Mouse (Mus musculus) heart, postnatal 0 days (tissue): Measurements from ENCODE around the gene Trak1. TPM values are rescaled to one million over a fixed set of nuclear protein-coding genes. Genes with fewer than 3 reads are reported as not detected.

Source experiments
- ATAC-seq: fragments of 200-750 bp; cut with Nextera tagmentation; 2 replicates; pipeline ENCODE4 v1.8.0; 2017; ENCODE audit warnings: low read depth, moderate number of reproducible peaks, moderate library complexity; ENCODE audit not compliant: insufficient read depth
- DNase-seq: peaks from one replicate; pipeline ENCODE4 v3.0.0-alpha.2; 2016; ENCODE audit warnings: low spot score
- H3K27ac ChIP-seq: fragments of 300-500 bp; sonication (generic); 2 replicates; pipeline ENCODE4 v1.5.1; 2014; ENCODE audit warnings: low read depth, mild to moderate bottlenecking
- H3K27me3 ChIP-seq: fragments of 300-500 bp; sonication (generic); 2 replicates; pipeline ENCODE4 v1.6.1; 2014; ENCODE audit warnings: low read length, mixed read lengths; ENCODE audit not compliant: control insufficient read depth, insufficient read depth
- H3K36me3 ChIP-seq: fragments of 300-500 bp; sonication (generic); replicated peaks from 2 replicates; pipeline ENCODE4 v1.6.1; 2014; ENCODE audit warnings: low read length, mixed read lengths; ENCODE audit not compliant: control insufficient read depth, insufficient read depth
- H3K4me1 ChIP-seq: fragments of 300-500 bp; sonication (generic); 2 replicates; pipeline ENCODE4 v1.6.1; 2014; ENCODE audit warnings: antibody characterized with exemption; ENCODE audit not compliant: control insufficient read depth, insufficient read depth
- H3K4me2 ChIP-seq: fragments of 300-500 bp; sonication (generic); 2 replicates; pipeline ENCODE4 v1.6.1; 2014; ENCODE audit warnings: low read depth, mild to moderate bottlenecking, low read length, moderate library complexity
- H3K4me3 ChIP-seq: fragments of 300-500 bp; sonication (generic); 2 replicates; pipeline ENCODE4 v1.5.1; 2014; ENCODE audit warnings: low read depth, low read length
- H3K9ac ChIP-seq: fragments of 300-500 bp; sonication (generic); replicated peaks from 2 replicates; pipeline ENCODE4 v1.6.1; 2014; ENCODE audit warnings: low read depth, low read length, mixed read lengths
- H3K9me3 ChIP-seq: fragments of 300-500 bp; sonication (generic); replicated peaks from 2 replicates; pipeline ENCODE4 v1.6.1; 2016; ENCODE audit warnings: low read length; ENCODE audit not compliant: control insufficient read depth
- CTCF ChIP-seq: IDR thresholded peaks from 2 replicates; pipeline ENCODE4 v1.5.1; 2016; ENCODE audit warnings: antibody characterized with exemption, control low read depth, low read depth
- EP300 ChIP-seq: IDR thresholded peaks from 2 replicates; pipeline ENCODE4 v1.6.1; 2016; ENCODE audit warnings: antibody characterized with exemption, low read depth
- WGBS: fragments of 180-500 bp; shearing (Covaris S2); extraction: QIAGEN DNeasy Blood & Tissue Kit; methylation state at CpG from one replicate; pipeline ENCODE4 v1.1.7; 2014; 5-methylcytosine and 5-hydroxymethylcytosine counted together
- polyA plus RNA-seq: library from polyadenylated mRNA; unstranded; fragments of >200 nt; fragmentation: Nextera tagmentation; extraction: Ambion mirVana; gene quantifications from 2 replicates; pipeline ENCODE4 v1.2.1, GENCODE M21; 2015
- total RNA-seq: library from RNA; depleted of rRNA; stranded (reverse); fragments of >200 nt; gene quantifications from 2 replicates; pipeline ENCODE4 v1.2.3, GENCODE M21; 2014; ENCODE audit warnings: low replicate concordance

The Trak1 gene
- total and polyA plus RNA-seq, 2 experiments from 2014 or later: 59.3 to 113 TPM

DNA sequence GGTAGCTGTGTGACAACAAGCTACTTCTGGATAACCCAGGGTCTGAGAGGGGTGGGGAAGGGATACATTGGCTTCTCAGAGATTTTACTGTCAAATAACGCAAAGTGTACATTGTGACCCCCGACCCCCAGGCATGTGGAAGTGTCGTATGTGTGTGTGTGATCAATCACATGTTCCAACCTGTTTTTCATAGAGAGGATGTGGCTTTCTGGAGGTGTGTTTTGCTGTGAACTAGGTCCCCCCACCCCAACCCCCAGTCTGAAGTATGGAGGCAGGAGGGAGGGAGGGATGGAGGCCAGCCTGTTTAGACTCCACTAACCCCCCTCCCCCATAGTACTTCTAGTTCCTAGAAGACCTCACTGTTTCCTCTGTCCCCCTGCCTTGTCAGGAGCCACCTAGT lies 157.6 kb downstream of the Trak1 start:
- H3K9ac ChIP-seq: no peak overlapping the region
- H3K4me1 ChIP-seq: no peaks in the 10 kb centered on the region
- no peak for ATAC-seq
- peaks cover 88% of the 10 kb centered on the region for H3K36me3 ChIP-seq
- no peak overlapping the region for H3K27ac ChIP-seq
- H3K27me3 ChIP-seq: no peaks in the 10 kb centered on the region
- H3K4me3 ChIP-seq: no peak overlapping the region
- H3K4me2 ChIP-seq: no peak overlapping the region
- WGBS: 93% methylated on average over 3 of the region's 3 CpGs
- no peaks in the 10 kb centered on the region for H3K9me3 ChIP-seq
- TF ChIP-seq EP300 (no peak), CTCF (no peak)
- no peak for DNase-seq

DNA sequence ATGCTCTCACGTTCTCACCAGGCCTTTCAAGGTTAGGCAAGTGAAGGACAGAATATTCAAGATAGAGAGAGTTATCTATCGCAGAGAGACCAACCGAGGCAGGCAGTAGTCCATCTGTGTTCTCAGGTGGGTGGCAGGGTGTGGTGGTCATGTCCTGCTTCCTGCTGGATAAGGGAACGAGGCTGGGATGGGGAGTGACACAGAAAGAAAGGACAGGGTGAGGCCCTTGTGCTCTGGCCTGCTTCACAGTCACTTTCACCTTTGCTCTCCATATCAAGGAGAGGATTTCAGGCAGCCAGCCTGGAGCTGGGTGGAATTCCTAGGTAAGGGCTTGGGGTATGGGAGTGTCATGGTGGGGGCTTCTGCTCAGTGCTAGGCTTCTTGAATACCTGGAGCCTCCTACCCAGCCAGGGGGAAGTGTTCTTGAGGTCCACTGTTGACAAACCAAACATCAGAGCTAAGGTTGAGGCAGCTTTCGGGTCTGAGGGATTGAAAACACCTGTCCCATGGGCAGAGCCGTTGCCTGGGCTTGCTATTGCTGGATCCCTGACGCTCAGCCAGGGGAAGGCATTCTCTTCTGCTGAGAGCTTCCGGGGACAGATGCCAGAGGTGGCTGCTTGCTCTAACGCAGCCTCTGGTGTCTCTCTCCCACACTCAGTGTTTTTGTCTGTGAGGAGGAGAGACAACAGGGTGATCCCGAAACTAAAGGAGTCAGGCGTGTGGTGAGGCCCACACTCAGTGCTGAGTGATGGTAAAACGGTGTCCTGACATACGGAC lies 159.6 kb downstream of the Trak1 start:
- Histone ChIP-seq H3K4me3 (no peak overlapping the region), H3K9me3 (no peaks in the 10 kb centered on the region), H3K4me2 (no peak overlapping the region), H3K27me3 (no peaks in the 10 kb centered on the region), H3K4me1 (no peaks in the 10 kb centered on the region), H3K27ac (no peak overlapping the region), H3K36me3 (peaks cover 88% of the 10 kb centered on the region), H3K9ac (no peak overlapping the region)
- peak; percentile 19 for DNase-seq
- ATAC-seq: no peak
- WGBS: 55% methylated on average over 13 of the region's 13 CpGs
- TF ChIP-seq EP300 (no peak), CTCF (no peak)

DNA sequence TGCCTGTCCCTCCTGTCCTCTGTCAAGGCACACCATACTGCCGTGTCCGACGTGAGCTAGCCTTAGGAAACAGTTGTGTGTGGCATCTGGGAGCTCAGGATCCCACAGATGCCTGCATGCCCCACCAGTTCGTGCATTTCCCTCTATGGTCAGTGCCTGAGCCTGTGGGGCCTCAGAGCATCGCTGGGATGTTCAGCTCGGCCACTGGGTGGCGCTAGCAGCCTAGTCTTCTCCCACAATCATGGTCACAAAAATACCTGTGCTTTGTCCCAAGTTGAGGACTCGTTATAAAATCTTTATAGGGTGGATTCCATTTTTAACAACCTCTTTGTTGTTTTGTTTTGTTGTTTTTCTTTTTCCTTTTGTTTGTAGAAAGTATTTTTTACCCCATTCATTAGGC lies 161.2 kb downstream of the Trak1 start:
- DNase-seq: peak; percentile 45

GRCm38 (mm10) chr9:121459950-121460349 lies 162.6 kb downstream of the Trak1 start:
- peaks cover 82% of the 10 kb centered on the region for H3K36me3 ChIP-seq
- DNase-seq (no peak), ATAC-seq (0 out of 2 replicates have a peak, but pooled peaks have one; percentile 29)
- H3K27me3 ChIP-seq: no peaks in the 10 kb centered on the region
- no peak overlapping the region for H3K27ac ChIP-seq
- no peaks in the 10 kb centered on the region for H3K4me1 ChIP-seq
- no peaks in the 10 kb centered on the region for H3K9me3 ChIP-seq
- H3K9ac ChIP-seq: no peak overlapping the region
- no peak overlapping the region for H3K4me3 ChIP-seq
- WGBS: 77% methylated on average over 2 of the region's 2 CpGs
- no peak overlapping the region for H3K4me2 ChIP-seq
- TF ChIP-seq EP300 (no peak), CTCF (no peak)

More for the DNA sequence above, 161.2 kb downstream of the Trak1 start:
- H3K9me3 ChIP-seq: no peaks in the 10 kb centered on the region
- no peaks in the 10 kb centered on the region for H3K27me3 ChIP-seq
- no peak overlapping the region for H3K4me2 ChIP-seq
- no peak overlapping the region for H3K9ac ChIP-seq
- 31% methylated on average over 8 of the region's 8 CpGs for WGBS
- no peak; the same call in 1 of the 2 replicates for ATAC-seq
- no peak overlapping the region for H3K4me3 ChIP-seq
- no peak overlapping the region for H3K27ac ChIP-seq
- H3K4me1 ChIP-seq: no peaks in the 10 kb centered on the region
- peaks cover 89% of the 10 kb centered on the region for H3K36me3 ChIP-seq
- TF ChIP-seq EP300 (no peak), CTCF (peak; percentile 71)

- H3K9ac ChIP-seq: no peak overlapping the region
- no peak overlapping the region for H3K4me2 ChIP-seq
- TF ChIP-seq CTCF (no peak), EP300 (no peak)
- DNase-seq (no peak), ATAC-seq (no peak)
- H3K4me3 ChIP-seq: no peak overlapping the region
- no peaks in the 10 kb centered on the region for H3K4me1 ChIP-seq
- no peaks in the 10 kb centered on the region for H3K9me3 ChIP-seq
- no peaks in the 10 kb centered on the region for H3K27me3 ChIP-seq
- H3K27ac ChIP-seq: no peak overlapping the region
- WGBS: 71% methylated on average over 16 of the region's 16 CpGs
- peaks cover 81% of the 10 kb centered on the region for H3K36me3 ChIP-seq
Observed at GRCm38 (mm10) chr9:121460527-121460926, 163.2 kb downstream of the Trak1 start.

- H3K27me3 ChIP-seq: no peaks in the 10 kb centered on the region
- TF ChIP-seq EP300: no peak
- no peak for TF ChIP-seq CTCF
- WGBS: 58% methylated on average over 11 of the region's 11 CpGs
- no peak overlapping the region for H3K27ac ChIP-seq
- ATAC-seq: no peak
- peaks cover 76% of the 10 kb centered on the region for H3K36me3 ChIP-seq
- no peak overlapping the region for H3K4me3 ChIP-seq
- H3K9ac ChIP-seq: no peak overlapping the region
- no peak overlapping the region for H3K4me2 ChIP-seq
- no peaks in the 10 kb centered on the region for H3K9me3 ChIP-seq
- DNase-seq: no peak
- peaks cover 10% of the 10 kb centered on the region; the same call in 1 of the 2 replicates for H3K4me1 ChIP-seq
Observed at GRCm38 (mm10) chr9:121467460-121467859, 170.2 kb downstream of the Trak1 start.
